Mouse (Mus musculus) neural tube, embryonic 12.5 days (tissue): Measurements from ENCODE around the gene Lyg2. TPM values are rescaled to one million over a fixed set of nuclear protein-coding genes. Genes with fewer than 3 reads are reported as not detected.

ENCODE experiments used
- ATAC-seq: fragments of 200-750 bp; cut with Nextera tagmentation; 2 replicates; pipeline ENCODE4 v1.8.0; 2017; ENCODE audit warnings: low read depth, mild to moderate bottlenecking, moderate TSS enrichment, moderate library complexity; ENCODE audit not compliant: low FRiP score
- H3K27ac ChIP-seq: fragments of 300-500 bp; sonication (generic); 2 replicates; pipeline ENCODE4 v1.5.1; 2016
- H3K27me3 ChIP-seq: fragments of 300-500 bp; sonication (generic); replicated peaks from 2 replicates; pipeline ENCODE4 v1.6.1; 2016; ENCODE audit warnings: mild to moderate bottlenecking
- H3K36me3 ChIP-seq: fragments of 300-500 bp; sonication (generic); 2 replicates; pipeline ENCODE4 v1.6.1; 2016; ENCODE audit warnings: mild to moderate bottlenecking
- H3K4me1 ChIP-seq: fragments of 300-500 bp; sonication (generic); 2 replicates; pipeline ENCODE4 v1.6.1; 2016
- H3K4me2 ChIP-seq: fragments of 300-500 bp; sonication (generic); replicated peaks from 2 replicates; pipeline ENCODE4 v1.6.1; 2016; ENCODE audit warnings: mild to moderate bottlenecking
- H3K4me3 ChIP-seq: fragments of 300-500 bp; sonication (generic); 2 replicates; pipeline ENCODE4 v1.5.1; 2016
- H3K9ac ChIP-seq: fragments of 300-500 bp; sonication (generic); 2 replicates; pipeline ENCODE4 v1.6.1; 2016; ENCODE audit warnings: mild to moderate bottlenecking
- H3K9me3 ChIP-seq: fragments of 300-500 bp; sonication (generic); 2 replicates; pipeline ENCODE4 v1.6.1; 2016; ENCODE audit warnings: mild to moderate bottlenecking
- WGBS: fragments of 180-500 bp; shearing (Covaris S2); methylation state at CpG from one replicate; pipeline ENCODE4 v1.1.7; 2016; 5-methylcytosine and 5-hydroxymethylcytosine counted together
- polyA plus RNA-seq: library from polyadenylated mRNA; unstranded; fragments of >200 nt; fragmentation: Nextera tagmentation; extraction: Ambion mirVana; gene quantifications from 2 replicates; pipeline ENCODE4 v1.2.1, GENCODE M21; 2016

The Lyg2 gene
- polyA plus RNA-seq, 1 experiment from 2014 or later = not detected

DNA sequence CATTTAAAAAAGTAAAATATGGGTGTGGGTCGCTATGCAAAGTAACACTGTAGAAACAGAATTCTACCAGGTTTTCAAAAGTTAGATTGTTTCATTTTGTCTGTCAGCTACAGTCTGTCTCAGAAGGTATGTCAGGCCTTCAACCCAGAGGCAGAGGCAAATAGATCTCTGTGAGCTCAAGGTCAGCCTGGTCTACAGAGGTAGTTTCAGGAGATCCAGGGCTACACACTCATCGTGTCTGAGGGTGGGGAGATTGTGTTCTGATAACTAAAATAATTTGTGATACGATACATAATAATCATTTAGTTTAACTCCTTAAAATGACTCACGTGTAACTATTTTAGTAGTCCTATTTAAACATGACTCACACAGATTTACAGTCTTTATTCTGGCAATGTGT is 43.1 kb downstream of the Lyg2 start:
- 97% methylated on average over 4 of the region's 4 CpGs for WGBS
- Histone ChIP-seq H3K9ac (no peak overlapping the region), H3K9me3 (peaks cover 7% of the 10 kb centered on the region; the same call in 1 of the 2 replicates), H3K4me1 (no peaks in the 10 kb centered on the region), H3K36me3 (peaks cover 32% of the 10 kb centered on the region), H3K27me3 (peaks cover 3% of the 10 kb centered on the region; the same call in 1 of the 2 replicates), H3K4me3 (no peak overlapping the region), H3K4me2 (0 out of 2 replicates have a peak overlapping the region, but pooled peaks have one; percentile 73), H3K27ac (no peak overlapping the region)
- no peak for ATAC-seq

GRCm38 (mm10) chr1:37872131-37873067 is 43.9 kb downstream of the Lyg2 start:
- 6% methylated on average over 33 of the region's 33 CpGs for WGBS
- Histone ChIP-seq H3K36me3 (peaks cover 24% of the 10 kb centered on the region), H3K27me3 (peaks cover 3% of the 10 kb centered on the region; the same call in 1 of the 2 replicates), H3K9ac (peak overlapping the region; percentile 40), H3K4me1 (no peaks in the 10 kb centered on the region), H3K27ac (no peak overlapping the region; the same call in 1 of the 2 replicates), H3K4me2 (peak overlapping the region; percentile 73), H3K9me3 (peaks cover 7% of the 10 kb centered on the region; the same call in 1 of the 2 replicates), H3K4me3 (peak overlapping the region; percentile 50)
- peak; percentile 89 for ATAC-seq

DNA sequence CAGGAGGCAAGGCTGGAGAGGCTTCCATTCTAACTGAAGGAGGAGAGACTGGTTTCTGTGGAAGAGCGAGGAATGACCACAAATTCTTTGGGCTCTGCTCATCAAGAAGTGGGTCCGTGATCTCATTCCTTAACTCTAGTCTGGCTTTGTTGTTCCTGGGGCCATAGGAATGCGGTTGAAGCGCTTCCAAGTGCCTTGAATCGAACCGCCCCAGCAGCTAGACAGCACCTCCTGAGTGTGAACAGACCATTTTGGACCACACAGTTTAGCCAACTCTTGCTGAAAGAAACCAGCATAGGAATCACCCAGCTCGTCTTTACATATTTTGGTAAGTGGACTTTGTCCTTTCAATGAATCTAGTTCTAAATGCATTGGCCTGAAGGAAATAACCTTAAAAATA is 44.6 kb downstream of the Lyg2 start, which contains the start of gene Lipt1:
Lipt1 (plus strand) TSS at position 35 of the 400 bp plus-strand sequence.
- peak; percentile 54 for ATAC-seq
- H3K27me3 ChIP-seq = peaks cover 3% of the 10 kb centered on the region; the same call in 1 of the 2 replicates
- H3K27ac ChIP-seq = no peak within 1 kb of the TSS; the same call in 1 of the 2 replicates
- H3K4me1 ChIP-seq = no peaks in the 10 kb centered on the region
- H3K36me3 ChIP-seq = peaks cover 19% of the 10 kb centered on the region
- 7% methylated on average over 7 of the region's 7 CpGs for WGBS
- peak within 1 kb of the TSS; percentile 73 for H3K4me2 ChIP-seq
- peak within 1 kb of the TSS; percentile 50 for H3K4me3 ChIP-seq
- H3K9me3 ChIP-seq = peaks cover 7% of the 10 kb centered on the region; the same call in 1 of the 2 replicates
- H3K9ac ChIP-seq = peak within 1 kb of the TSS; percentile 40

- Histone ChIP-seq H3K27me3 (peaks cover 3% of the 10 kb centered on the region; the same call in 1 of the 2 replicates), H3K4me2 (no peak overlapping the region), H3K9me3 (no peaks in the 10 kb centered on the region), H3K4me1 (no peaks in the 10 kb centered on the region), H3K27ac (no peak overlapping the region), H3K36me3 (no peaks in the 10 kb centered on the region), H3K4me3 (no peak overlapping the region), H3K9ac (no peak overlapping the region)
- 51% methylated on average over 2 of the region's 2 CpGs for WGBS
- no peak for ATAC-seq
Observed at GRCm38 (mm10) chr1:37869362-37869761, 46.9 kb downstream of the Lyg2 start.

- Histone ChIP-seq H3K4me2 (no peak overlapping the region), H3K27me3 (peaks cover 3% of the 10 kb centered on the region; the same call in 1 of the 2 replicates), H3K4me3 (no peak overlapping the region), H3K36me3 (no peaks in the 10 kb centered on the region), H3K9ac (no peak overlapping the region), H3K4me1 (no peaks in the 10 kb centered on the region), H3K27ac (no peak overlapping the region), H3K9me3 (no peaks in the 10 kb centered on the region)
- 58% methylated on average over 10 of the region's 10 CpGs for WGBS
- ATAC-seq = no peak
Observed at GRCm38 (mm10) chr1:37868640-37869039, 47.7 kb downstream of the Lyg2 start.

- H3K36me3 ChIP-seq = no peaks in the 10 kb centered on the region
- no peak overlapping the region for H3K4me2 ChIP-seq
- H3K27ac ChIP-seq = no peak overlapping the region
- no peaks in the 10 kb centered on the region for H3K9me3 ChIP-seq
- no peak overlapping the region for H3K4me3 ChIP-seq
- ATAC-seq = no peak
- WGBS = 73% methylated on average over 10 of the region's 10 CpGs
- no peaks in the 10 kb centered on the region for H3K4me1 ChIP-seq
- H3K27me3 ChIP-seq = peaks cover 3% of the 10 kb centered on the region; the same call in 1 of the 2 replicates
- no peak overlapping the region for H3K9ac ChIP-seq
Observed at GRCm38 (mm10) chr1:37867684-37868322, 48.5 kb downstream of the Lyg2 start.

- H3K27me3 ChIP-seq = peaks cover 3% of the 10 kb centered on the region; the same call in 1 of the 2 replicates
- H3K4me2 ChIP-seq = no peak overlapping the region
- ATAC-seq = no peak
Observed at GRCm38 (mm10) chr1:37867056-37867455, 49.2 kb downstream of the Lyg2 start.

DNA sequence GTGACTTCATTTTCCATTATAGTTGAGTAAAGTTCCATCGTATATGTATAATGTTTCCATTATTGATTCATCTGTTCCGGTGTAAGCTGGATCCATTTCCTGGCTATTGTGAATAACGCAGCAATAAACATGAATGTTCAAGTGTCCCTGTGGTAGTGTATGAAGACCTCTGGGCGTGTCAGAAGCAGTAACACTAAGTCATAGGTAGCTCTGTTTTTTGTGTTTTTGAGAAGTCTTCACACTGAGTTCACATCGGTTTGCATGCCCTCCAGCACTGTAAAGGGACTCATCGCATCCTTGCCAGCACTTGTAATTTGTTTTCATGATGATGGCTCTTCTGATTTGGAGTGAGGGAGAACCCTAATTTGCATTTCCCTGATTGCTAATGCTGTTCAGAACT is 50.0 kb downstream of the Lyg2 start, which contains the start of gene Tsga10:
Tsga10 (minus strand) TSS at position 144 of the 400 bp plus-strand sequence.
- no peaks in the 10 kb centered on the region for H3K9me3 ChIP-seq
- peak within 1 kb of the TSS; percentile 64 for H3K4me3 ChIP-seq
- peaks cover 3% of the 10 kb centered on the region; the same call in 1 of the 2 replicates for H3K27me3 ChIP-seq
- WGBS = 88% methylated on average over 6 of the region's 6 CpGs
- H3K27ac ChIP-seq = peak within 1 kb of the TSS; percentile 57; the same call in 1 of the 2 replicates
- H3K9ac ChIP-seq = peak within 1 kb of the TSS; percentile 66
- no peaks in the 10 kb centered on the region for H3K4me1 ChIP-seq
- H3K4me2 ChIP-seq = peak within 1 kb of the TSS; percentile 70
- ATAC-seq = no peak
- no peaks in the 10 kb centered on the region for H3K36me3 ChIP-seq

More at GRCm38 (mm10) chr1:37867056-37867455, 49.2 kb downstream of the Lyg2 start:
- Histone ChIP-seq H3K27ac (no peak overlapping the region), H3K36me3 (no peaks in the 10 kb centered on the region), H3K9ac (no peak overlapping the region), H3K9me3 (no peaks in the 10 kb centered on the region), H3K4me1 (no peaks in the 10 kb centered on the region), H3K4me3 (no peak overlapping the region)
- WGBS = 72% methylated on average over 1 of the region's 1 CpGs

DNA sequence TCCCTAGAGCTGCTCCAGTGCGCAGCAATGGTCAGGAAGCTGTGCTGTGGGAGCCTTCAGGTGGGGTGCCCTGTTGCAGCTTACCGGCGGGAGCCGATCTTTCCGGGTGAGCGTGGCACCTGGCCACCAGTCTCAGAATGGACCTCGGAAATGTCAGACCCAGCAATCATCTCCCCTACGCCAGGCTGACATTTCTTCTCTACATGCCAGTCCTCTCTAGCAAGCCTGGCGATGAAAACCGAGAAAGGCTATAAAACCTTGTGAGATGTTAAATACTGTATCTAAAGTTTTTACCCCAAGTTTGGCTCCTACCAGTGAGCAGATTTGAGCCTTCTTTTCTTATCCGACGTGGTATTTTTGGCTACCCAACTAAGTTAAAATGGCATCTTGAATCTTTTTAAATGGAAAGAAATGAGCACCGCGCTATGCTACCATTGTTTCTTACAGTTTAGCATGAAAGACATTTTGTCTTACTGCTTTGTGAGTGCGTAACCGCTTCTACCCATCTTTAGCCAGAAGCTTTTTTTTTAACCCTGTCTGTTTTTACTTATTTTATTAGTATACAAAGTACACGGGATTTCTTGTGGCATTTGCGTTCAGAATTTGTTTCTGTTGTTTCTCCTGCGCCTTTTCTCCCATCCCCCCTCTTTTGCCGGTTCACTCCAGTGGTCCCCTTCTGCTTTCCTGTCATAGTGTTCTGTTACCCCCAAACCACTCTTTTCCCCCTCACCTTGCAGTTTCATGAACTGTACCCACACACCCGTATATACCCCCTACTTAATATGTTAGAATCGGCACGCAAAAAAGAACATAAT is 50.7 kb downstream of the Lyg2 start:
- Histone ChIP-seq H3K36me3 (no peaks in the 10 kb centered on the region), H3K4me1 (no peaks in the 10 kb centered on the region), H3K27me3 (no peaks in the 10 kb centered on the region; the same call in 1 of the 2 replicates), H3K9ac (peak overlapping the region; percentile 66), H3K4me3 (peak overlapping the region; percentile 64), H3K9me3 (no peaks in the 10 kb centered on the region), H3K4me2 (peak overlapping the region; percentile 70), H3K27ac (peak overlapping the region; percentile 57; the same call in 1 of the 2 replicates)
- no peak for ATAC-seq
- 12% methylated on average over 23 of the region's 23 CpGs for WGBS

- Histone ChIP-seq H3K27me3 (no peaks in the 10 kb centered on the region; the same call in 1 of the 2 replicates), H3K4me3 (peak overlapping the region; percentile 64), H3K36me3 (no peaks in the 10 kb centered on the region), H3K9me3 (no peaks in the 10 kb centered on the region), H3K4me2 (peak overlapping the region; percentile 70), H3K9ac (peak overlapping the region; percentile 67), H3K27ac (peak overlapping the region; percentile 86), H3K4me1 (no peaks in the 10 kb centered on the region)
- WGBS = under 1% methylated on average over 90 of the region's 90 CpGs
- ATAC-seq = peak; percentile 98
Observed at GRCm38 (mm10) chr1:37864511-37865400, 51.5 kb downstream of the Lyg2 start.
